Mouse (Mus musculus) R1 (cell line): ENCODE data around the gene Rnf216.

Experiments used
- DNase-seq: peaks from one replicate; pipeline ENCODE4 v3.0.0-alpha.2; 2018; ENCODE audit warnings: low read depth, low spot score

Rnf216 gene

GRCm38 (mm10) chr5:143101626-143102025, 11.2 kb downstream of the Rnf216 start:
- DNase-seq = no peak

- no peak for DNase-seq
These were observed 17.5 kb downstream of the Rnf216 start for GRCm38 (mm10) chr5:143095256-143095655.

- no peak for DNase-seq
These were observed 19.9 kb downstream of the Rnf216 start for GRCm38 (mm10) chr5:143092891-143093290.

- peak; percentile 79 for DNase-seq
These were observed 27.9 kb downstream of the Rnf216 start for GRCm38 (mm10) chr5:143084898-143085297.

GRCm38 (mm10) chr5:143079806-143080205, 33.0 kb downstream of the Rnf216 start:
- no peak for DNase-seq

GRCm38 (mm10) chr5:143076603-143077143, 36.1 kb downstream of the Rnf216 start:
- no peak for DNase-seq

DNA sequence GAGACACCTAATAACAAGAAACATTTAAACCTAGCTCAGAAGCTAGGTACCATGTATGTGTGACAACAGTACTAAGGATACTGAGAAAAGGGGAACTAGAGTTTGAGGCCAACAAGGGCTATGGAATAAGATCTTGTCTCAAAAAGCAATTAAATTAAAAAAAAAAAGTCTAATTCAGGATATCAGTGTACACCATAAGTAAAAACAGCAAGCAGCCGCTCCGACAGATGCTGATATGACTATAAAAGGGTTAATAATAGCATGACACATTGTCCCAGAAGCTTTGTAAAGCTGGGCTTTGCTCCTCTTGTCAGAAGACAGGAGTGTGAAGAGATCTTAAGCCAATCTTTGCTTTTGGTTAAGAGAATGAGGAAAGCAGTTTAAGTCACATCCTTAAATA, 36.8 kb downstream of the Rnf216 start:
- no peak for DNase-seq

- no peak for DNase-seq
These were observed 43.7 kb downstream of the Rnf216 start for GRCm38 (mm10) chr5:143069048-143069447.

DNA sequence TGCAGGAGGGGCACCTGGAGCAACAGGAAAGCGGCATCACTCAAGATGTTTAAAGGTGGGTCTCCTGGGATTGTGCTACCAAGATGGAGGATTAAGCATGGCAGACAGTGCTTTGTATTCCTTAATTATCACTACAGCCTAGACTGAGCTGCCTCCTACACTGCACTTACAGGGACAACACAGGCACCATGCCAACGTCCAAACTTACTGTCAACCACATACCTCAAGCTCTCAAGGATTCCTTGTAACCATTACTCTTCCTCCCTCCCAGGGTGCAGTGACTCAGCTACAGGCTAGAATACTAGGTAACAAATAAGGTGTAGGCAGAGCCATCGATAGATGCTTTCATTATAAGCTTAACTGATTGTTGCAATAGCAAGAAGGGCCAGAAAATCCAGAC, 44.4 kb downstream of the Rnf216 start:
- no peak for DNase-seq

- DNase-seq = peak; percentile 72
These were observed 46.2 kb downstream of the Rnf216 start for GRCm38 (mm10) chr5:143066551-143066958.

DNA sequence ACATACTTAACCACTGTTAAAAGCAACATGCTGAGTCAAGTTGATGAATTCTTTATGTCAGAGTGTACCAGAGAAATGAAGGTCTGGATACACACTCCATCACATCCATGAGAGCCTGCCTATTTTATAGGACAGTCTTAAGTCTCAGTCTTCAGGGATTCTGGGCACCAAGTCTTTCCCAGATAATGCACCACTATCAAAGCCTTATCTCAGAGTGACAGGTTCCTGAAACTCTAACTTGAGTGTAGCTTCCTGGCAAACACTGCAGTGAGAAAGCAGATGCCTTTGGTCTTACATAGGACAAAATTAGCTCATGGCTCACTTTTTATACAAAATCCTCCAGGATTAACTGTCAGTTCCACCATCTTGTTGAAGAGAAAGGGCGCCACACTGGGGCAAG, 46.7 kb downstream of the Rnf216 start:
- DNase-seq = no peak

GRCm38 (mm10) chr5:143065230-143065629, 47.6 kb downstream of the Rnf216 start:
- DNase-seq = no peak

- no peak for DNase-seq
These were observed 50.5 kb downstream of the Rnf216 start for GRCm38 (mm10) chr5:143062251-143062650.

DNA sequence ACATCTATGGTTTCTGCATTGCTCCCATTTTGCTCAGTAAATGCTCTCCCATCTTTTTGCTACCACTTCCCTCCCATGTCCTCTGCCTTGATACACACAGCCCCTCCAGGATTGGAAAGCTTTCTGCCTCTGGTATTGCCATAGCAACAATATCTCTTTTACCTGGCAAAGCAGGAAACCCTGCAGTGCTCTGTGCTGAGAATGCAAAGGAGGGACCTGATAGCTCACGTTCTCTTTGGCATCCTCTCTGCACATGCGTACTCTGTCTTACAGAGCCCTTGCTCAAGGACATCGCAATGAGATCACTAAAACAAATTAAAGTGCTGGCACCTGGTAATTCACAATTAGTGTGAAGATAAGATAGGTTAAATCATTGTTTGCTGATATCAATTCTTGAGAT, 51.3 kb downstream of the Rnf216 start:
- peak; percentile 54 for DNase-seq

DNA sequence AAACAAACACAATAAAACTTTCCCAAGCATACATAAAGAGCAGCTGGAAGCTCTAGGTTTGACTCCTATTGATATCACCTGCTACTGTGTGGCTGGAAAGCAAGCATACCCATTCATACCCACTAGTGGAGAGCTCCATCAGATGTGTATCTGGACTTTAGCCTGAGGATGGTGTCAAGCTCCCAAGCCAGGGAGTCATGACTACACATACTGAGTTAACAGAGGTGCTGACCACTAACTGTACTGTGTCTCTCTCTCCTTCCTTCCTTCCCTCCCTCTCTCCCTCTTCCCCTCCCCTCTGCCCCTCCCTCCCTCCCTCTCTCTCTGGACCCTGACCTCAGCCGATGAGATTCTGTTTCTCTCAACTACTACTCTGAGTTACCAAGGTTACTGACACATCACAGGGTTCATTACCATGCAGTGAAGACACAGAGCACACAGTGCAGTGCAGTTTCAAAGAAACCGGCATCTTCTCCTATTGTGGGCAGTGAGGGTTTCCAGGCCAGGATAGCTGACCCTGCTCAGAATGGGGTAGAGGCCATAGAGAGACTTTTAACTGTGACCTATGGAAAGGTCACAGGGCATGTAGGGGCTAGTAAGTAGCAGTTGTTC, 51.9 kb downstream of the Rnf216 start:
- no peak for DNase-seq

DNA sequence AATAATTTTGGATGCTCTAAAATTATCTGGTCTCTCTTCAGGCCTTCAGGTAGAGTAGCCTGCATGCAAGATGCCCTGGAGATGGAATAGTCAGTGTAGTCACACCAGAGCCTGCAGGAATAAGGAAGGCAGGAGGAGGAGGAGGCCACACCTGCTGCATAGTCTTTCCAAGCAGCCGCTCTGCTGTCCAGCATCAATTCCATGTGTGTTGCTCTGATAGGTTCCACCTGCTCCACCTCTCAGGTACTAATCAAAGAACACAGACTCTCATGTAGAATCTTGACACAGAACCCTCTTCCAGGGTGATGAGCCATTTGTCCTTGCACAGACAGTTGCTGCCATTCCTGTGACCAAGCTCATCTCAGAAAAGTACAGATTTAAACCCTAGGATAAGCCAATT, 52.8 kb downstream of the Rnf216 start:
- DNase-seq = no peak

DNA sequence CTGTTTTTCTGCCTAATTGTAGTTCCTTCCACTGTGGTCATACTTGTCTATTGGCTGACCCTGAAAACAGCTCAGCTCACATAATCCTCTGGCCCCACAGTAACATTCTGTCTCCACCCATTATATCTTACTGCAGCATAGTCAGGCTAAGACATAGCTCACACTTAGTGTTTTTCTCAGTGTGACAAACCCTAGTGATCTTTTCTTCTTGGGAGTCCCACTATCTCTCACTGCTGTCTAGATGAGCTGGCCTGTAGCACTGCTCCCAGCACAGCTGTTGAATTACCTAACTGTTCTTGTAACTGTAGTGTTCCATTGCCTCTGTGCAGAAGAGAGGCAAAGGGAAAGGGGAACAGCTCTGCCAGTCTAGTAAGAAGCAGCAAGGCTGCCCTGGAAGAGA, 53.6 kb downstream of the Rnf216 start:
- DNase-seq = no peak

- no peak for DNase-seq
These were observed 54.1 kb downstream of the Rnf216 start for GRCm38 (mm10) chr5:143058675-143059074.

DNA sequence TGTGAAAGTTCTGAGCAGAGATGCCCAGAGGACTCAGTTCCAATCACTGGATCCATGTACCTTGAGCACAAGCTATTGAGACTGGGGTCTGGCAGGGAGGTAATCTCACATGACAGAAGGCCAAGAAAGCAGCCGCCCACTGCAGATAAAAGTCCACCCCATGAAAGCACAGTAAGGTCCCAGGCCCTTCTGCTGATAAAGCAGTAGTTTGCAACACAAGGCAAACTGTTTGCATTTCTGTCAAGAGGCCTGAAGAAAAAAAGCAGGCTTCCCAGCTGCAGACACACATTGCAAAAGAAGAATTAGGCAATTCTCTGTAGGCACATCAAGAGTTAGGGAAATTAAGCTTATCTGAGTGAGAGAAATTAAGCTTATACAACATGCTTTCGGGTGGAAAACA, 54.6 kb downstream of the Rnf216 start:
- DNase-seq = no peak

DNA sequence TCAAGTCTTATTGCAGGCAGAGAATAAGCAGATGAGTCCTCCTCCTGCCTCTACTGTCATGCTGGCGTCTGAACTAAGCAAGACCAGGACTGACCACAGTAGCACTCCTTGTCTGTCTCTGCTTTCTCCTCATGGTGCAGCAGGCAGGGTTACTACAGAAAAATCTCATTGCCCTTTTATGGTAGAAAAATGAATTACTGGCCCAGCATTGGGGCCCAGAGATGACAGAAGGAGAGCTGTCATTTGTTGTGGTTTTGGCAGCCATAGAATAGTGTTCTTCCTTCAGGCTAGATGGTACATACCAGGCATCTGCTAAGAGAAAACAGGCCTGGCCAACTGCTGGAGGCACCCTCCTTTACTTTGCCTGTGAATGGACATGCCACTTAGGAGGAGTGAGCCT, 55.0 kb downstream of the Rnf216 start:
- no peak for DNase-seq

DNA sequence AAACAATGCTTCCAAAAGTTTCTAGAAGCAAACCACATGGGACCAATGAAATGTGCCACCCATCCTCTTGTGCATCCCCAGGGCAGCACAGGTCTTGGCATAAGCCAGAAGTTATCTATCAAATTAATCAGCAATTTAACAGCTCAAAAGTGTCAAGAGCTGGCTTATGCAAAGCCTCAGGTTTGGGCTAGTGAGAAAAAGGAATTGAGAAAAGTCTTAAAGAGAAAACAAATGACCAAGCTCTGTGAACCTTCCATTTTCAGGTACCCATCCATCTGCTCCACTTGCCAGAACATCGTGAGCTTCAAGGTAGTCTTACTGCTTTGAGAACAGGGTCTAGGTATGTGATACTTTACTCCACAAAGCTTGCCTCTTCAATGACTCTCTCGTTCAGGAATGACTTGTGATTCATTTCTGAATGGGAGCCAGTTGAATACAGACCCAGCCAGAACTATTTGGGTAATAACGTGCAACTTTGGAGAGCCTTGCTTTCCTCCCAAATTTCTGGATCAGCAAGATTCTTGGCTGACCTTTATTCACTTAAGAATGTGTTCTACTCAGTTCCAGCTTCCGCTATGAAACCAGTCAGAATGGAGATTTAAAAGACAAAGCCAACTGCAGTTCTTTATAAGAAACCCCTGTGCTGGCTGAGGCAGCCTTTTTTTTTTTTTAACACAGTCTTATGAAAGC, 56.5 kb downstream of the Rnf216 start:
- peak; percentile 63 for DNase-seq

GRCm38 (mm10) chr5:143055501-143056125, 57.2 kb downstream of the Rnf216 start:
- DNase-seq = no peak

- no peak for DNase-seq
These were observed 58.1 kb downstream of the Rnf216 start for GRCm38 (mm10) chr5:143054703-143055102.
